Mouse (Mus musculus) liver, embryonic 14.5 days (tissue): Measurements from ENCODE around the gene Snx18.

Experiments
- CTCF ChIP-seq: IDR thresholded peaks from 2 replicates; pipeline ENCODE4 v1.5.1; 2016; ENCODE audit warnings: antibody characterized with exemption, low read depth, control low read depth
- EP300 ChIP-seq: IDR thresholded peaks from 2 replicates; pipeline ENCODE4 v1.6.1; 2016; ENCODE audit warnings: antibody characterized with exemption, low read depth

DNA sequence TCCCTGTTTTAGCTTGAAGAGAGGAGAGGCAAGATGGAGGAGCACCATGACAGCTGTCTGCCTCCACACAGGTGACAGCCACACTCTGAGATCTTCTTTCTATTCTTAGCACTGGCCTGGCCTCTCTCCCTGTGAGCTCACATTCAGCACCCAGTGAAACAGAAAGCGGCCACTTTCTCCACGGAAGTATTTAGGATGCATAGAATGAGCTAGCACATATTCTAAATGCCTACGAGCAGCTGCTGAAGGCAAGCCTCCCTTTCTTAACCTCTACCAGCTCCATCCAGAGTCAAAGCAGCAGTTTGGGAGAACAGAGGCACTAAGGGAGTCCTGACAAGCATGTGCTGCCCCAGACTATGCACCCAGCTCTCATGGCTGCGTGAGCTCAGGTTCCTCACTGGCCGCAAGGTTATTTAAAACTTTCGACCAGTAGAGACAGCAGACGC lies 43.5 kb upstream of the Snx18 start:
- TF ChIP-seq CTCF (no peak), EP300 (no peak)
